Mouse (Mus musculus) heart, embryonic 11.5 days (tissue): ENCODE data around the gene Acap3. TPM values are rescaled to one million over a fixed set of nuclear protein-coding genes. Genes with fewer than 3 reads are reported as not detected.

Experiments
- ATAC-seq: fragments of 200-750 bp; cut with Nextera tagmentation; replicated peaks from 2 replicates; pipeline ENCODE4 v1.8.0; 2017; ENCODE audit warnings: moderate library complexity; ENCODE audit not compliant: insufficient number of reproducible peaks, low FRiP score, low TSS enrichment
- H3K27ac ChIP-seq: fragments of 300-500 bp; sonication (generic); 2 replicates; pipeline ENCODE4 v1.5.1; 2014; ENCODE audit warnings: mild to moderate bottlenecking, low read depth, low read length
- H3K27me3 ChIP-seq: fragments of 300-500 bp; sonication (generic); 2 replicates; pipeline ENCODE4 v1.6.1; 2014; ENCODE audit warnings: mild to moderate bottlenecking, low read length, mixed read lengths; ENCODE audit not compliant: control insufficient read depth, insufficient read depth
- H3K36me3 ChIP-seq: fragments of 300-500 bp; sonication (generic); 2 replicates; pipeline ENCODE4 v1.6.1; 2014; ENCODE audit warnings: mild to moderate bottlenecking, low read length, moderate library complexity, mixed read lengths; ENCODE audit not compliant: control insufficient read depth, insufficient read depth
- H3K4me1 ChIP-seq: fragments of 300-500 bp; sonication (generic); 2 replicates; pipeline ENCODE4 v1.6.1; 2014; ENCODE audit warnings: low read length; ENCODE audit not compliant: control insufficient read depth, insufficient read depth
- H3K4me2 ChIP-seq: fragments of 300-500 bp; sonication (generic); 2 replicates; pipeline ENCODE4 v1.6.1; 2014; ENCODE audit warnings: mild to moderate bottlenecking, moderate library complexity
- H3K4me3 ChIP-seq: fragments of 300-500 bp; sonication (generic); 2 replicates; pipeline ENCODE4 v1.5.1; 2014; ENCODE audit warnings: low read depth, low read length
- H3K9ac ChIP-seq: fragments of 300-500 bp; sonication (generic); 2 replicates; pipeline ENCODE4 v1.6.1; 2014; ENCODE audit warnings: mild to moderate bottlenecking, low read depth, low read length, moderate library complexity
- H3K9me3 ChIP-seq: fragments of 300-500 bp; sonication (generic); replicated peaks from 2 replicates; pipeline ENCODE4 v1.6.1; 2016; ENCODE audit warnings: low read length; ENCODE audit not compliant: control insufficient read depth
- WGBS: fragments of 180-500 bp; shearing (Covaris S2); extraction: QIAGEN DNeasy Blood & Tissue Kit; methylation state at CpG from one replicate; pipeline ENCODE4 v1.1.7; 2014; ENCODE audit not compliant: insufficient replicate concordance; 5-methylcytosine and 5-hydroxymethylcytosine counted together
- polyA plus RNA-seq: library from polyadenylated mRNA; unstranded; fragments of >200 nt; fragmentation: Nextera tagmentation; extraction: Ambion mirVana; gene quantifications from 2 replicates; pipeline ENCODE4 v1.2.1, GENCODE M21; 2014

Acap3 gene
- polyA plus RNA-seq, 1 experiment from 2014 or later = 9.2 TPM

- Histone ChIP-seq H3K27ac (peak overlapping the region; percentile 96), H3K36me3 (peaks cover 12% of the 10 kb centered on the region), H3K27me3 (no peaks in the 10 kb centered on the region), H3K9me3 (no peaks in the 10 kb centered on the region), H3K9ac (peak overlapping the region; percentile 93), H3K4me1 (peaks cover 27% of the 10 kb centered on the region), H3K4me2 (peak overlapping the region; percentile 98), H3K4me3 (peak overlapping the region; percentile 85)
- ATAC-seq = peak; percentile 94
- under 1% methylated on average over 51 of the region's 56 CpGs for WGBS
Measured at GRCm38 (mm10) chr4:155892017-155892416, 395 bp downstream of the Acap3 start.

GRCm38 (mm10) chr4:155892438-155893211 lies 1.0 kb downstream of the Acap3 start:
- no peaks in the 10 kb centered on the region for H3K9me3 ChIP-seq
- peaks cover 27% of the 10 kb centered on the region for H3K4me1 ChIP-seq
- 6% methylated on average over 37 of the region's 37 CpGs for WGBS
- H3K9ac ChIP-seq = peak overlapping the region; percentile 93
- ATAC-seq = peak; percentile 53
- peak overlapping the region; percentile 85 for H3K4me3 ChIP-seq
- H3K4me2 ChIP-seq = peak overlapping the region; percentile 98
- peak overlapping the region; percentile 96 for H3K27ac ChIP-seq
- no peaks in the 10 kb centered on the region for H3K27me3 ChIP-seq
- H3K36me3 ChIP-seq = peaks cover 7% of the 10 kb centered on the region

- Histone ChIP-seq H3K9me3 (no peaks in the 10 kb centered on the region), H3K27ac (no peak overlapping the region), H3K4me1 (peaks cover 27% of the 10 kb centered on the region), H3K4me2 (peak overlapping the region; percentile 98), H3K4me3 (peak overlapping the region; percentile 85), H3K36me3 (peaks cover 1% of the 10 kb centered on the region), H3K9ac (peak overlapping the region; percentile 93; the same call in 1 of the 2 replicates), H3K27me3 (no peaks in the 10 kb centered on the region)
- ATAC-seq = no peak
- WGBS = 71% methylated on average over 8 of the region's 8 CpGs
Measured at GRCm38 (mm10) chr4:155893212-155893690, 1.6 kb downstream of the Acap3 start.

GRCm38 (mm10) chr4:155894311-155894881 lies 2.8 kb downstream of the Acap3 start:
- H3K36me3 ChIP-seq = peaks cover 2% of the 10 kb centered on the region; the same call in 1 of the 2 replicates
- H3K4me2 ChIP-seq = peak overlapping the region; percentile 98
- no peaks in the 10 kb centered on the region for H3K27me3 ChIP-seq
- peaks cover 27% of the 10 kb centered on the region for H3K4me1 ChIP-seq
- 27% methylated on average over 8 of the region's 8 CpGs for WGBS
- no peak for ATAC-seq
- no peaks in the 10 kb centered on the region for H3K9me3 ChIP-seq
- H3K9ac ChIP-seq = peak overlapping the region; percentile 34; the same call in 1 of the 2 replicates
- H3K27ac ChIP-seq = no peak overlapping the region
- no peak overlapping the region for H3K4me3 ChIP-seq

- H3K4me1 ChIP-seq = peaks cover 27% of the 10 kb centered on the region
- 46% methylated on average over 6 of the region's 6 CpGs for WGBS
- no peak overlapping the region for H3K9ac ChIP-seq
- H3K4me3 ChIP-seq = no peak overlapping the region
- H3K4me2 ChIP-seq = 0 out of 2 replicates have a peak overlapping the region, but pooled peaks have one; percentile 98
- H3K9me3 ChIP-seq = no peaks in the 10 kb centered on the region
- peaks cover 7% of the 10 kb centered on the region; the same call in 1 of the 2 replicates for H3K36me3 ChIP-seq
- H3K27ac ChIP-seq = no peak overlapping the region
- H3K27me3 ChIP-seq = no peaks in the 10 kb centered on the region
- ATAC-seq = no peak
Measured at GRCm38 (mm10) chr4:155895216-155895615, 3.6 kb downstream of the Acap3 start.

- no peak for ATAC-seq
- Histone ChIP-seq H3K27ac (no peak overlapping the region), H3K9ac (no peak overlapping the region), H3K4me2 (no peak overlapping the region), H3K36me3 (peaks cover 7% of the 10 kb centered on the region; the same call in 1 of the 2 replicates), H3K9me3 (no peaks in the 10 kb centered on the region), H3K27me3 (no peaks in the 10 kb centered on the region), H3K4me1 (peaks cover 21% of the 10 kb centered on the region), H3K4me3 (no peak overlapping the region)
- WGBS = 82% methylated on average over 4 of the region's 4 CpGs
Measured at GRCm38 (mm10) chr4:155895826-155896225, 4.2 kb downstream of the Acap3 start.

GRCm38 (mm10) chr4:155896461-155896860 lies 4.8 kb downstream of the Acap3 start:
- Histone ChIP-seq H3K4me3 (no peak overlapping the region), H3K36me3 (peaks cover 7% of the 10 kb centered on the region; the same call in 1 of the 2 replicates), H3K9me3 (no peaks in the 10 kb centered on the region), H3K4me1 (peaks cover 21% of the 10 kb centered on the region), H3K9ac (no peak overlapping the region), H3K4me2 (no peak overlapping the region), H3K27me3 (no peaks in the 10 kb centered on the region), H3K27ac (no peak overlapping the region)
- 96% methylated on average over 12 of the region's 12 CpGs for WGBS
- no peak for ATAC-seq

- no peak overlapping the region for H3K27ac ChIP-seq
- no peaks in the 10 kb centered on the region for H3K27me3 ChIP-seq
- no peak overlapping the region for H3K4me2 ChIP-seq
- no peak overlapping the region for H3K9ac ChIP-seq
- H3K36me3 ChIP-seq = peaks cover 13% of the 10 kb centered on the region; the same call in 1 of the 2 replicates
- H3K4me1 ChIP-seq = peaks cover 15% of the 10 kb centered on the region
- H3K9me3 ChIP-seq = no peaks in the 10 kb centered on the region
- no peak for ATAC-seq
- H3K4me3 ChIP-seq = no peak overlapping the region
- WGBS = 90% methylated on average over 2 of the region's 2 CpGs
Measured at GRCm38 (mm10) chr4:155898318-155898717, 6.7 kb downstream of the Acap3 start.
